Mouse (Mus musculus): ENCODE data around the gene Lhpp. TPM values are rescaled to one million over a fixed set of nuclear protein-coding genes. Genes with fewer than 3 reads are reported as not detected.
A peak's percentile ranks its signal among the peaks of the same experiment; 100 is the strongest.

The Lhpp gene
- polyA plus RNA-seq, 1 experiment from 2014 or later = 21.0 TPM

- peaks cover 56% of the 10 kb centered on the region for H3K4me1 ChIP-seq (replicated peaks)
- H3K27me3 ChIP-seq = no peaks in the 10 kb centered on the region
- 73% methylated on average over 5 of the region's 5 CpGs for WGBS
- no peaks in the 10 kb centered on the region for H3K9me3 ChIP-seq
- no peak for ATAC-seq
- no peaks in the 10 kb centered on the region for H3K36me3 ChIP-seq
- H3K4me3 ChIP-seq (replicated peaks) = no peak overlapping the region
- no peak overlapping the region for H3K9ac ChIP-seq (replicated peaks)
- H3K4me2 ChIP-seq (replicated peaks) = no peak overlapping the region
- no peak overlapping the region for H3K27ac ChIP-seq
Observed at GRCm38 (mm10) chr7:132735145-132735544, 124.7 kb downstream of the Lhpp start.

DNA sequence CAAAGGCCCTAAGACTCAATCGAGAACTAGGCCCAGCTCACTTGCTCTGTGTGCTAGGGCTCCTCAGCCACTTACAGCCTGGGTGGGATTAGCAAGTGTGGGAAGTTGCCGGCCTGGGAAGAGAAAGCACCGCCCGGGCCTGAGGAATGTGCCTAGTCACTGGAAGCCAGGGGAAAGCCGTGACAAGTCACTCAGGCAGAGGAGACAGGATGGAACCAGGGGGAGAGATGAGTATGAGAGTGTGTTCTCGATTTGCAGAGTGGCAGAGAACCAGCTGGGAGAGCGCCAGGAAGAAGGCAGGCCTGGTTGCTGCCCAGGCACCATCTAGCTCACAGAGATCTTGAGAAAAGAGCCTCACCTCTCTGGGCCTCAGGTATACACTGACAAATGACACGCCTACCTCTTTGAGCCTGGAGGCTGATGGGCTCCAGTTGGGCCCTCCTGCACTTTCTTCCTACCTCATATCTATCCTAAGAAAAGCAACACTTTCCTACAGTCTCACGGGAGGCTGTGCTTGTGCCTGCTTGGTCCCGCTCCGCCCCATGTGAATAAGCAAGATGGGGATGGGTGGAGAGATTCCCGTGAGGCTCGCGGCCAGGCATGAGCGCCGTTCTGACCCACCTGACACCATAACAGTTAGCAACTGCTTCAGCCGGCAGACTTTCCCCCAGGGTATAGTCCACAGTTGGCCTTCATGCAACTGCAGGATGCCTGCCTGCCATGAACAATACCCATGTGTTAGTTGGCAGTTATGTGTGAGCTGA is 125.8 kb downstream of the Lhpp start:
- Histone ChIP-seq H3K4me1 (replicated peaks) (peaks cover 45% of the 10 kb centered on the region), H3K36me3 (peaks cover 4% of the 10 kb centered on the region), H3K4me2 (replicated peaks) (no peak overlapping the region), H3K27ac (no peak overlapping the region), H3K9ac (replicated peaks) (no peak overlapping the region), H3K4me3 (replicated peaks) (no peak overlapping the region), H3K9me3 (no peaks in the 10 kb centered on the region), H3K27me3 (no peaks in the 10 kb centered on the region)
- no peak for ATAC-seq
- 62% methylated on average over 17 of the region's 17 CpGs for WGBS

DNA sequence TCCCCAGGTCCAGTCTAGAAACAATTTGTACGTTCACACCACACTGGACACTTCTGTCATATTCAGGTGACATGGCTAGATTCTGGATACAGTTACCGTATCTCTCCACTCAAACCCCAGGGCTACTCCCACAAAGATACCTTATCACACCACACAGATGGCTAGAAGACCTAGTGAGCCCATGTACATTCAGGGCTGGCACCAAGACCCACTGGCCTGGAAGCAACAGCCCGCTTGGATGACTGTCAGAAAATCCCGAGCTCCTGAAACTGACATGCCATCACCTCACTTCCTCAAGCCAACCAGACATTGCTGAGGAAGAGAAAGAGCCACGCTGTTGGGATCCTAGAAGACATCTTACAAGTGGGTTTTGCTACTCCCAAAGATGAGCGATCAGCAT is 128.4 kb downstream of the Lhpp start:
- Histone ChIP-seq H3K9me3 (no peaks in the 10 kb centered on the region), H3K4me2 (replicated peaks) (no peak overlapping the region), H3K27me3 (no peaks in the 10 kb centered on the region), H3K4me3 (replicated peaks) (no peak overlapping the region), H3K27ac (no peak overlapping the region), H3K4me1 (replicated peaks) (peaks cover 19% of the 10 kb centered on the region), H3K9ac (replicated peaks) (no peak overlapping the region), H3K36me3 (peaks cover 8% of the 10 kb centered on the region)
- WGBS = 99% methylated on average over 6 of the region's 6 CpGs
- ATAC-seq = no peak

GRCm38 (mm10) chr7:132739829-132740228 is 129.4 kb downstream of the Lhpp start:
- Histone ChIP-seq H3K27me3 (no peaks in the 10 kb centered on the region), H3K9me3 (no peaks in the 10 kb centered on the region), H3K4me2 (replicated peaks) (no peak overlapping the region), H3K9ac (replicated peaks) (no peak overlapping the region), H3K36me3 (peaks cover 8% of the 10 kb centered on the region), H3K4me3 (replicated peaks) (no peak overlapping the region), H3K27ac (no peak overlapping the region), H3K4me1 (replicated peaks) (peaks cover 11% of the 10 kb centered on the region)
- no peak for ATAC-seq
- 90% methylated on average over 6 of the region's 6 CpGs for WGBS

DNA sequence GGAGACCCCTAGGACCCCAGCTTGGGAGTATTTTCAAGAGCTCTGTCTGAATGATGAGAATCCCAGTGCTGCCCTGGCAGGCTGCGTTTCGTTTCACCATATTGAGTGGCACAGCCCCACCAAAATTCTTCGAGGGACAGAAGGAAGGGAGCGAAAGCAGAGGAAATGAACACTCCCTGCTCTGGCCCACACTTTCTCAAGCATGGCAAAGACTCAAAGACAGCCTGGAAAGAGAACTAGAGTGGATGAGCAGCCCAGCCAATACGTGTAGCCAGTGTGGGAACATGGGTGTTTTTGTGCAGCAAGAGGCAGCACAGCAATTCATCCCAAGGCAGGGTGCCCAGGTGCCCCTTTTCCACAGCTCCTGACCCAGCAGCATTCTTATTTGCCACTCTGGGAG is 132.5 kb downstream of the Lhpp start:
- no peak for ATAC-seq
- Histone ChIP-seq H3K4me1 (replicated peaks) (no peaks in the 10 kb centered on the region), H3K36me3 (peaks cover 12% of the 10 kb centered on the region), H3K27me3 (no peaks in the 10 kb centered on the region), H3K4me3 (replicated peaks) (no peak overlapping the region), H3K27ac (no peak overlapping the region), H3K9me3 (no peaks in the 10 kb centered on the region), H3K9ac (replicated peaks) (no peak overlapping the region), H3K4me2 (replicated peaks) (no peak overlapping the region)
- 90% methylated on average over 5 of the region's 5 CpGs for WGBS

- ATAC-seq = no peak
- H3K9ac ChIP-seq (replicated peaks) = no peak overlapping the region
- no peak overlapping the region for H3K4me3 ChIP-seq (replicated peaks)
- WGBS = 90% methylated on average over 6 of the region's 6 CpGs
- H3K36me3 ChIP-seq = peaks cover 18% of the 10 kb centered on the region
- no peaks in the 10 kb centered on the region for H3K27me3 ChIP-seq
- no peaks in the 10 kb centered on the region for H3K4me1 ChIP-seq (replicated peaks)
- no peak overlapping the region for H3K4me2 ChIP-seq (replicated peaks)
- H3K27ac ChIP-seq = no peak overlapping the region
- no peaks in the 10 kb centered on the region for H3K9me3 ChIP-seq
Observed at GRCm38 (mm10) chr7:132747096-132747495, 136.7 kb downstream of the Lhpp start.

GRCm38 (mm10) chr7:132748076-132748769 is 137.8 kb downstream of the Lhpp start:
- no peaks in the 10 kb centered on the region for H3K27me3 ChIP-seq
- H3K4me1 ChIP-seq (replicated peaks) = no peaks in the 10 kb centered on the region
- peaks cover 18% of the 10 kb centered on the region for H3K36me3 ChIP-seq
- 91% methylated on average over 3 of the region's 3 CpGs for WGBS
- H3K9me3 ChIP-seq = no peaks in the 10 kb centered on the region
- H3K4me2 ChIP-seq (replicated peaks) = no peak overlapping the region
- no peak overlapping the region for H3K9ac ChIP-seq (replicated peaks)
- ATAC-seq = no peak
- H3K4me3 ChIP-seq (replicated peaks) = no peak overlapping the region
- no peak overlapping the region for H3K27ac ChIP-seq

- Histone ChIP-seq H3K27ac (no peak overlapping the region), H3K27me3 (no peaks in the 10 kb centered on the region), H3K9ac (replicated peaks) (no peak overlapping the region), H3K4me2 (replicated peaks) (no peak overlapping the region), H3K4me3 (replicated peaks) (no peak overlapping the region), H3K36me3 (peaks cover 18% of the 10 kb centered on the region), H3K4me1 (replicated peaks) (peaks cover 11% of the 10 kb centered on the region), H3K9me3 (no peaks in the 10 kb centered on the region)
- ATAC-seq = no peak
- 95% methylated on average over 11 of the region's 11 CpGs for WGBS
Observed at GRCm38 (mm10) chr7:132749504-132749903, 139.1 kb downstream of the Lhpp start.

DNA sequence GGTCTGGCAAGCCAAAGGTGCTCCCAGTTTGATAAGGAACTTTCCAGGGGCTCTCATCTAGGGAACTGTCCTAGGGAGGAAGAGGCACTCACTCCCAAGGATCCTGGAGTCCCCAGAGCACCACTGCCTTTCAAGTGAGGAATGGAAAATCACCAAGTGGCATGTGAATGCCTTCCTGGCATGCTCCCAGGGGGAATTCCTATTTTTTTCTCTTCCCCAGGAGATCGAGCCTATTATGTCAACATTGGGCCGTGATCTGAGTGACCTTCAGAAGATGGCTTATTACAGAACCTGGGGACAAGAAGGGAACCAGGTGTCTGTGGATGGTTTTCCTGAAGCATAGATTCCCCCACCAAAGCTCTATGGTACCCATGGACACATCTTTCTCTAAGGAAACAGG is 141.3 kb downstream of the Lhpp start:
- Histone ChIP-seq H3K9me3 (no peaks in the 10 kb centered on the region), H3K36me3 (peaks cover 16% of the 10 kb centered on the region), H3K9ac (replicated peaks) (no peak overlapping the region), H3K4me2 (replicated peaks) (no peak overlapping the region), H3K27ac (no peak overlapping the region), H3K4me1 (replicated peaks) (peaks cover 17% of the 10 kb centered on the region), H3K27me3 (no peaks in the 10 kb centered on the region), H3K4me3 (replicated peaks) (no peak overlapping the region)
- no peak for ATAC-seq
- WGBS = 78% methylated on average over 2 of the region's 2 CpGs

- H3K27ac ChIP-seq = 0 out of 2 replicates have a peak overlapping the region, but pooled peaks have one; percentile 8
- no peaks in the 10 kb centered on the region for H3K27me3 ChIP-seq
- H3K9me3 ChIP-seq = no peaks in the 10 kb centered on the region
- H3K9ac ChIP-seq (replicated peaks) = no peak overlapping the region
- no peak overlapping the region for H3K4me2 ChIP-seq (replicated peaks)
- no peak for ATAC-seq
- H3K36me3 ChIP-seq = peaks cover 33% of the 10 kb centered on the region
- no peak overlapping the region for H3K4me3 ChIP-seq (replicated peaks)
- WGBS = 77% methylated on average over 4 of the region's 4 CpGs
- peaks cover 17% of the 10 kb centered on the region for H3K4me1 ChIP-seq (replicated peaks)
Observed at GRCm38 (mm10) chr7:132753518-132754388, 143.3 kb downstream of the Lhpp start.

- no peak overlapping the region for H3K4me3 ChIP-seq (replicated peaks)
- no peaks in the 10 kb centered on the region for H3K27me3 ChIP-seq
- ATAC-seq = no peak
- 0 out of 2 replicates have a peak overlapping the region, but pooled peaks have one; percentile 8 for H3K27ac ChIP-seq
- peaks cover 37% of the 10 kb centered on the region for H3K36me3 ChIP-seq
- no peaks in the 10 kb centered on the region for H3K9me3 ChIP-seq
- peaks cover 17% of the 10 kb centered on the region for H3K4me1 ChIP-seq (replicated peaks)
- H3K9ac ChIP-seq (replicated peaks) = no peak overlapping the region
- WGBS = 76% methylated on average over 3 of the region's 3 CpGs
- H3K4me2 ChIP-seq (replicated peaks) = no peak overlapping the region
Observed at GRCm38 (mm10) chr7:132754389-132754750, 143.9 kb downstream of the Lhpp start.
